Mouse (Mus musculus): Measurements from ENCODE around the gene Lemd1. TPM values are rescaled to one million over a fixed set of nuclear protein-coding genes. Genes with fewer than 3 reads are reported as not detected.

Gene Lemd1
- total and polyA plus RNA-seq, 2 experiments, result not detected

DNA sequence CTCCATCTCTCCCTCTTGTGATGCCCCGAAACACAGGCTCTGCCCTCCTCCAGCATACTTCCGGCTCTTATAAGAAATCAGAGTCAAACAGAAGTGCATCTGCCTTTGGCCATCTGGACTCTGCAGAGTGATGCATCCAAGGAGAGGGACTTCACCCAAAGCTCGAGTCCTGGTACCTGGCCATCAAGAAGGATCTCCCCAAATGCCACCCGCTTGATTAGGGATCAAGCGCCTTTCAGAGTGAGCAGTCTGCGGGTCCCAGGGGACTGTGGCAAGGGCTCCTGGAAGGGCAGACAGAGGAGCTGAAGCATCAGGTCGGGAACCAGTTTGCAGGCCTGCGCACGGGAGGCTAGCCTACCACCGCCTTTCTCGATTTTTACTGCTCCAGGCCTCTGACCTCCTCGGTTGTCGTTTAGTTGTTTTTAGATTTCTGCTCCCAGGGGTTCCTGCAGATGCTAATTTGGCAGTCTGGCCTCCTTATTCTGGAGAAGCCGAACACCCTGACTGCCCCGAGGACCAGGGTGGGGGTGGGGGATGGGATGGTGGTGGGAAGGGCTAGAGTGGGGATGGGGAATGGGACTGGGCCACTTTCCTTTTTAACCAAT lies 38.0 kb upstream of the Lemd1 start:
- TF ChIP-seq CTCF (IDR thresholded peaks at IDR 0.05; ENCODE audit: low read depth, low read length) (no peak), POLR2A (IDR thresholded peaks at IDR 0.05; ENCODE audit: extremely low read depth, insufficient read depth, low read length) (no peak)
- WGBS, result 80% methylated on average over 15 of the region's 15 CpGs
- no peak for DNase-seq (ENCODE audit: extremely low read depth, low read depth, low spot score)
- H3K79me2 ChIP-seq (ENCODE audit: control insufficient read depth, insufficient read depth, low read length), result no peaks in the 10 kb centered on the region
- H3K27me3 ChIP-seq (ENCODE audit: control insufficient read depth, insufficient read depth, low read length), result no peaks in the 10 kb centered on the region
- no peak overlapping the region for H3K9ac ChIP-seq (ENCODE audit: low read depth, low read length)
- no peaks in the 10 kb centered on the region for H3K4me1 ChIP-seq (ENCODE audit: control insufficient read depth, insufficient read depth, low read length)
- no peaks in the 10 kb centered on the region for H3K36me3 ChIP-seq (ENCODE audit: control insufficient read depth, insufficient read depth, low read length)
- no peak overlapping the region for H3K4me3 ChIP-seq (ENCODE audit: insufficient read depth, low read depth, low read length)
- H3K27ac ChIP-seq (replicated peaks; ENCODE audit: insufficient read depth, low read depth, low read length), result no peak overlapping the region

DNA sequence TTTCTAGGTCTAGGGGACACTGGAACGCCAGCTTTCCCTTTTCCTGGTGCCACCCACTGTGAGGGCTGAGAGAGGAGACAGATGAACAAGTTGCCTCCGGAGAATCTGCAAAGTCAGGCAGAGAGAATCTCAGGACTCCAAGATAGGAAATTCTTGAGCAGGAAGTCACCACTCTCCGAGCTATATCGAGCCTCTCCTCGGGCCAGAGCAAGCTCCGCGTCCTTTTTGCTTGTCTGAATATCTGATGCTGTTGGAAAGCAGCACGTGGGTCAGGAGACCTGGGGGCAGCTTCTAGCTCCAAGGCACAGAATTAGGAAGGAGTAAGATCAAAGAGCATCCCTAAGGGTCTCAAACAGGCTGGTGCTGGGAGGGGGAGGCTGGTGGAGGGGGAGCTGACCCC lies 37.5 kb upstream of the Lemd1 start:
- Histone ChIP-seq H3K79me2 (ENCODE audit: control insufficient read depth, insufficient read depth, low read length) (no peaks in the 10 kb centered on the region), H3K36me3 (ENCODE audit: control insufficient read depth, insufficient read depth, low read length) (no peaks in the 10 kb centered on the region), H3K4me3 (ENCODE audit: insufficient read depth, low read depth, low read length) (no peak overlapping the region), H3K27ac (replicated peaks; ENCODE audit: insufficient read depth, low read depth, low read length) (peak overlapping the region; percentile 33), H3K4me1 (ENCODE audit: control insufficient read depth, insufficient read depth, low read length) (no peaks in the 10 kb centered on the region), H3K27me3 (ENCODE audit: control insufficient read depth, insufficient read depth, low read length) (no peaks in the 10 kb centered on the region), H3K9ac (ENCODE audit: low read depth, low read length) (no peak overlapping the region)
- no peak for TF ChIP-seq CTCF (IDR thresholded peaks at IDR 0.05; ENCODE audit: low read depth, low read length)
- no peak for TF ChIP-seq POLR2A (IDR thresholded peaks at IDR 0.05; ENCODE audit: extremely low read depth, insufficient read depth, low read length)
- 83% methylated on average over 8 of the region's 8 CpGs for WGBS
- DNase-seq (ENCODE audit: extremely low read depth, low read depth, low spot score), result no peak

DNA sequence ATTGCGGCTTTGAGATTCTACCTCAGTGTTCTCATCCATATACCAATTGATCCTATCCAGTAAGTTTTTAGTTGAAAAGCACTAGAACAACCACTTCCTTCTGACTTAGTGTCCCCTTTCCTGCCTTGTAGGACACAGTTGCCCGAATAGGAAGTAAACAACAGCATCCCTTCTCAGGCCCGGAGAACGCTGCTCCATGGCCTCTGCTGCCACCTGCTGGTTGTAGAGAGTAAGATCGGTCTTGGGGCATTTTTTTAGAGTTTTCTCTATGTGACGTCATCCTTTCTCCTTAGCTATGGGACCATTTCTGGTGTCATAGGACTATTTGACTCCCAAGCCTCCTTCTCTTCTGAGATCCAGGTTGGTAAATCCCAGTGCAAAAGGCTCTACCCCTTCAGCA lies 35.5 kb upstream of the Lemd1 start:
- peak; percentile 68 for DNase-seq (ENCODE audit: extremely low read depth, low read depth, low spot score)
- Histone ChIP-seq H3K4me3 (ENCODE audit: insufficient read depth, low read depth, low read length) (no peak overlapping the region), H3K4me1 (ENCODE audit: control insufficient read depth, insufficient read depth, low read length) (no peaks in the 10 kb centered on the region), H3K9ac (ENCODE audit: low read depth, low read length) (no peak overlapping the region), H3K36me3 (ENCODE audit: control insufficient read depth, insufficient read depth, low read length) (no peaks in the 10 kb centered on the region), H3K27ac (replicated peaks; ENCODE audit: insufficient read depth, low read depth, low read length) (no peak overlapping the region), H3K79me2 (ENCODE audit: control insufficient read depth, insufficient read depth, low read length) (no peaks in the 10 kb centered on the region), H3K27me3 (ENCODE audit: control insufficient read depth, insufficient read depth, low read length) (no peaks in the 10 kb centered on the region)
- TF ChIP-seq CTCF (IDR thresholded peaks at IDR 0.05; ENCODE audit: low read depth, low read length) (peak; percentile 95), POLR2A (IDR thresholded peaks at IDR 0.05; ENCODE audit: extremely low read depth, insufficient read depth, low read length) (no peak)
- 13% methylated on average over 6 of the region's 6 CpGs for WGBS

DNA sequence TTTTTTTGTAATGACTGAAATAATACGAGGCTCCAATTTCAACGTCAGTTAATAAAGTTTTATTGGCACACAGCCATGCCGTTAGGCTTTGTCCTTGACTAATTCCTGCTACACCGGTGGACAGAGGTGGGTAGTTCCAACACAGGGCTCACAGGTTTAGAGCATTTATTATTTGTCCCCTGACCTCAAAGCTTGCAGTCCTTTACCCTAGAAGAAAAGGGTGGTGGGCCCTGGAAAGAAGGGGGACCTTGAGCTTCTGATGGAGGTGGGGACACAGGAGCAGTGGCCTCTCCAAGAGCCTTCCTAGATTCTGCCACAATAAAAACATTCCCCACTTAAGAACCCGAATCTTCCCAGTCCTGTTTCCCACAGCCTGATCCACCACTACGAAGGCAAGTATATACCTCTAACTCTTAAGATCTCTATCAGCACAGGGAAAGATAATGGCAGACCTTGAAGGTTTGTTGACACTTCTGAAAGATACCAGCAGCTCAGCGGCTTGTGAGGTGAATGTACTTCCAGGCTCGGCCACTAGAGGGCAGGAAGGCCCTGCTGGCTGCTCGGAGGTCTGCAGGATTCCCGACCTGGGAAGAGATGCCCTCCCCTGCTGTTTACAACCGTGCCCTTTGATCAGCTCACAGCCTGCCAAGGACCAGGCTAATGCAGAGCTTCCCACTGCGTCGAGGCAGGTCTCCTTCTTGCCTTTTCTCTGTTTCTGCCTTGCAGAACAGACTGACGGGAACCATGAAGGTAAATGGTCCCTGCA lies 34.0 kb upstream of the Lemd1 start:
- Histone ChIP-seq H3K4me1 (ENCODE audit: control insufficient read depth, insufficient read depth, low read length) (no peaks in the 10 kb centered on the region), H3K27me3 (ENCODE audit: control insufficient read depth, insufficient read depth, low read length) (no peaks in the 10 kb centered on the region), H3K36me3 (ENCODE audit: control insufficient read depth, insufficient read depth, low read length) (no peaks in the 10 kb centered on the region), H3K4me3 (ENCODE audit: insufficient read depth, low read depth, low read length) (no peak overlapping the region), H3K27ac (replicated peaks; ENCODE audit: insufficient read depth, low read depth, low read length) (no peak overlapping the region), H3K79me2 (ENCODE audit: control insufficient read depth, insufficient read depth, low read length) (no peaks in the 10 kb centered on the region), H3K9ac (ENCODE audit: low read depth, low read length) (no peak overlapping the region)
- peak; percentile 81 for DNase-seq (ENCODE audit: extremely low read depth, low read depth, low spot score)
- TF ChIP-seq CTCF (IDR thresholded peaks at IDR 0.05; ENCODE audit: low read depth, low read length) (peak; percentile 99), POLR2A (IDR thresholded peaks at IDR 0.05; ENCODE audit: extremely low read depth, insufficient read depth, low read length) (no peak)
- WGBS, result 16% methylated on average over 14 of the region's 14 CpGs

DNA sequence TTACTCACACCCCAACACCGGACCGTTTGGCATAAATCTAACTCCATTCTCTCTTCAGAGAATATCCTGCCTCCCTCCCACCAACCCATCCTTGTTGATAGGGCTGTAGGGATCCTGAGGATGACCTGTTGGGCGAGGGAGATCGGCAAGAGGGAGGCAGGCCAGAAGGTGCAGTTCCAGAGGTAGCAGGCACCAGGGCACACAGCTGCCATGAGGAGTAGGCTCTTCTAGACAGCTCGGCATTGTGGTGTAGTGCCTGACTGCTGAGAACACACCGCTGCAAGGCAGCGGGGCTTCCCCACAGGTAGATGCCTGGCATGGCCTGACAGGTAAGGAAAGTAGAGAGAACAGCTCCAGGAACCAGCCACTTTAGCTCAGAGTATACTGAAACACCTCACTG lies 33.4 kb upstream of the Lemd1 start:
- Histone ChIP-seq H3K4me3 (ENCODE audit: insufficient read depth, low read depth, low read length) (no peak overlapping the region), H3K4me1 (ENCODE audit: control insufficient read depth, insufficient read depth, low read length) (no peaks in the 10 kb centered on the region), H3K27me3 (ENCODE audit: control insufficient read depth, insufficient read depth, low read length) (no peaks in the 10 kb centered on the region), H3K27ac (replicated peaks; ENCODE audit: insufficient read depth, low read depth, low read length) (no peak overlapping the region), H3K9ac (ENCODE audit: low read depth, low read length) (no peak overlapping the region), H3K79me2 (ENCODE audit: control insufficient read depth, insufficient read depth, low read length) (no peaks in the 10 kb centered on the region), H3K36me3 (ENCODE audit: control insufficient read depth, insufficient read depth, low read length) (no peaks in the 10 kb centered on the region)
- TF ChIP-seq POLR2A (IDR thresholded peaks at IDR 0.05; ENCODE audit: extremely low read depth, insufficient read depth, low read length), result no peak
- TF ChIP-seq CTCF (IDR thresholded peaks at IDR 0.05; ENCODE audit: low read depth, low read length), result no peak
- WGBS, result 40% methylated on average over 7 of the region's 7 CpGs
- no peak for DNase-seq (ENCODE audit: extremely low read depth, low read depth, low spot score)

DNA sequence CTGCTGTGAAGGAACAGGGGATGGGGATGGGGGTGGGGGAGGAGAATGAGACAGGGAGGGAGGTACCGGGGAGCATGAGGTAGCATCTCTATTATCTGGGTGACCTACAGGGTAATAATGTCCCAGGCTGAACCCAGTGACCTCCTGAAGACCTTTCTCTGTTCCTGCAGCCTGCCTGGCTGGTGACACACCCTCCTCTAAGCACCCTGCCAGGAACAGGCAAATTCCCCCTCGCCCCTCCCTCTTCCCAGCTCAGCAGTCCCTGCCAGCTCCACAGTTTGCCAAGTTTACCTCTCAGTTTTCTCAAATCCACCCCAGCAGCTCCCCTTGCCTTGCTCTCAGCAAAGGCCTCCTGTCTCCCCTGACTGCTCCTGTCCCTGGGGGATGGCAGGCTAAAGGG lies 32.5 kb upstream of the Lemd1 start:
- Histone ChIP-seq H3K27me3 (ENCODE audit: control insufficient read depth, insufficient read depth, low read length) (no peaks in the 10 kb centered on the region), H3K4me1 (ENCODE audit: control insufficient read depth, insufficient read depth, low read length) (no peaks in the 10 kb centered on the region), H3K4me3 (ENCODE audit: insufficient read depth, low read depth, low read length) (no peak overlapping the region), H3K27ac (replicated peaks; ENCODE audit: insufficient read depth, low read depth, low read length) (no peak overlapping the region), H3K9ac (ENCODE audit: low read depth, low read length) (no peak overlapping the region), H3K79me2 (ENCODE audit: control insufficient read depth, insufficient read depth, low read length) (no peaks in the 10 kb centered on the region), H3K36me3 (ENCODE audit: control insufficient read depth, insufficient read depth, low read length) (no peaks in the 10 kb centered on the region)
- DNase-seq (ENCODE audit: extremely low read depth, low read depth, low spot score), result no peak
- TF ChIP-seq CTCF (IDR thresholded peaks at IDR 0.05; ENCODE audit: low read depth, low read length) (no peak), POLR2A (IDR thresholded peaks at IDR 0.05; ENCODE audit: extremely low read depth, insufficient read depth, low read length) (no peak)
- 27% methylated on average over 2 of the region's 2 CpGs for WGBS
